Mouse (Mus musculus): ENCODE results near the gene Mrpl1. TPM values are rescaled to one million over a fixed set of nuclear protein-coding genes. Genes with fewer than 3 reads are reported as not detected.

Gene Mrpl1
- polyA plus RNA-seq, 1 experiment from 2014 or later: 10.9 TPM

DNA sequence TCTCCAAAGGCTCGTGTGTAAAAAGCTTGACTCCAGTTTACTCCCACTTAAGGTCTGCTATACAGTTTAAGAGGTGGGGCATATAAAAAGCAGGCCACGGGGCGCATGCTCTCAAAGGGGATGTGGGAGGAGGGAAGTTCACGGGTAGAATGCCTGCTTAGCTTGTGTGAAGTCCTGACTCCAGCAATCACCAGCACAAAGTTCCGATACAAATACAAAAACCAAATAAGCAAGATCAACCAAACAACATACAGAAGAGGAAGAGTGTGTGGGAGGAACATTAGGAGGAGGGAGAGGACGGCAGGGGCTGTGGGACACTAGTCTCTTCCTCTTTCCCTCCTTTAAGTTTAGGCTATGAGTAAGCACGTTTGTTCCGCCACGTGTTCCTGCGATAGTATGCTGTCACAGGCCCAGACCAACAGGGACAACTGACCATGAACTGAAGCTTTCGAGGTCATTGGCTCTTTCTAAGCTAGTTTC lies 32.4 kb upstream of the Mrpl1 start:
- H3K4me2 ChIP-seq (replicated peaks; ENCODE audit: low read depth, low read length): peak overlapping the region; percentile 43
- H3K9ac ChIP-seq (replicated peaks; ENCODE audit: low read depth): no peak overlapping the region
- TF ChIP-seq CTCF (IDR thresholded peaks at IDR 0.05) (no peak), EP300 (IDR thresholded peaks at IDR 0.05) (no peak)

DNA sequence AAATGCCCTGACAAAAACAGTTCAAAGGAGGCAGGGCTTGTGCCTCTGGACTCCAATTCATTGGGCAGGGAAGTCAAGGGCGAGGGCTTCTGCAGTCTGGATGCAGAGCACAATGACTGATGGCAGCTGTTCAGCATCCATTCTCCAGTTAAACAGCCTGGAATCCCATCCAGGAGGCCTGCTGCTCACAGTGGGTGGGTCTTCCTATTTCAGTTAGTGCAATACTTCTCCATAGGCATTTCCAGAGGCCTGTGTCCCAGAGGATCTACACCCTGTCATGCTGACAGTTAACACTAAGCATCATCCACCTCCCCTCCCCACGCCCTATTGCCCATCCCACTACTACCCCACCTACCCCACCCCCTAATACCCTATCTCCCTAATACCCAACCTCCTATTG lies 26.1 kb upstream of the Mrpl1 start:
- WGBS: 81% methylated on average over 2 of the region's 2 CpGs
- no peak for DNase-seq (ENCODE audit: low spot score)
- H3K27me3 ChIP-seq (replicated peaks; ENCODE audit: insufficient read depth, low read length): no peaks in the 10 kb centered on the region

More for the DNA sequence above, 32.4 kb upstream of the Mrpl1 start:
- DNase-seq (ENCODE audit: low spot score): peak; percentile 43
- H3K27me3 ChIP-seq (replicated peaks; ENCODE audit: insufficient read depth, low read length): no peaks in the 10 kb centered on the region
- 48% methylated on average over 11 of the region's 11 CpGs for WGBS
- no peaks in the 10 kb centered on the region for H3K36me3 ChIP-seq (ENCODE audit: insufficient read depth, low read length)
- peak overlapping the region; percentile 23; the same call in 1 of the 2 replicates for H3K4me3 ChIP-seq (ENCODE audit: low read depth, low read length)
- H3K27ac ChIP-seq (ENCODE audit: low read length): no peak overlapping the region
- H3K4me1 ChIP-seq (ENCODE audit: insufficient read depth, low read depth, low read length): no peaks in the 10 kb centered on the region
- ATAC-seq: peak; percentile 57
- H3K9me3 ChIP-seq (ENCODE audit: low read length): no peaks in the 10 kb centered on the region

DNA sequence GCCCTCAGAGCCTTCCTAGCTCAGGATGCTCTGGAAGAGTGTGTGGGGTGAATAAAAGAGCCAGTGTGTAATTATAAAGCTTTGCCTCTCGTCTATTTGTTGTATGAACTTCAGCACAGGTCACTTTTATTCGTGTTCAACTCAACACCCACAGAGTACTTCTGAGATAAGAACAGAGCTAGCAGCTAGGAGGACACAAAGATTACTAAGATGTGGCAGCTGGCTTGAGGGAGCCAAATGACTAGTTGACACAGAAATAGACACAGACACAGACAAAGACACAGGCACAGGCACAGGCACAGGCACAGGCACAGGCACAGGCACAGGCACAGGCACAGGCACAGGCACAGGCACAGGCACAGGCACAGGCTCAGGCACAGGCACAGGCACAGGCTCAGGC lies 25.3 kb upstream of the Mrpl1 start:
- Histone ChIP-seq H3K9me3 (ENCODE audit: low read length) (no peaks in the 10 kb centered on the region), H3K4me1 (ENCODE audit: insufficient read depth, low read depth, low read length) (no peaks in the 10 kb centered on the region), H3K4me2 (replicated peaks; ENCODE audit: low read depth, low read length) (no peak overlapping the region), H3K27me3 (replicated peaks; ENCODE audit: insufficient read depth, low read length) (no peaks in the 10 kb centered on the region), H3K4me3 (ENCODE audit: low read depth, low read length) (no peak overlapping the region), H3K9ac (replicated peaks; ENCODE audit: low read depth) (no peak overlapping the region), H3K27ac (ENCODE audit: low read length) (no peak overlapping the region), H3K36me3 (ENCODE audit: insufficient read depth, low read length) (no peaks in the 10 kb centered on the region)
- 31% methylated on average over 2 of the region's 2 CpGs for WGBS
- DNase-seq (ENCODE audit: low spot score) (no peak), ATAC-seq (no peak)
- TF ChIP-seq CTCF (IDR thresholded peaks at IDR 0.05) (no peak), EP300 (IDR thresholded peaks at IDR 0.05) (no peak)

More for the DNA sequence above, 26.1 kb upstream of the Mrpl1 start:
- no peak for ATAC-seq
- Histone ChIP-seq H3K9ac (replicated peaks; ENCODE audit: low read depth) (no peak overlapping the region), H3K36me3 (ENCODE audit: insufficient read depth, low read length) (no peaks in the 10 kb centered on the region), H3K4me1 (ENCODE audit: insufficient read depth, low read depth, low read length) (no peaks in the 10 kb centered on the region), H3K4me3 (ENCODE audit: low read depth, low read length) (no peak overlapping the region), H3K27ac (ENCODE audit: low read length) (no peak overlapping the region), H3K4me2 (replicated peaks; ENCODE audit: low read depth, low read length) (no peak overlapping the region), H3K9me3 (ENCODE audit: low read length) (no peaks in the 10 kb centered on the region)
- TF ChIP-seq CTCF (IDR thresholded peaks at IDR 0.05) (no peak), EP300 (IDR thresholded peaks at IDR 0.05) (no peak)

DNA sequence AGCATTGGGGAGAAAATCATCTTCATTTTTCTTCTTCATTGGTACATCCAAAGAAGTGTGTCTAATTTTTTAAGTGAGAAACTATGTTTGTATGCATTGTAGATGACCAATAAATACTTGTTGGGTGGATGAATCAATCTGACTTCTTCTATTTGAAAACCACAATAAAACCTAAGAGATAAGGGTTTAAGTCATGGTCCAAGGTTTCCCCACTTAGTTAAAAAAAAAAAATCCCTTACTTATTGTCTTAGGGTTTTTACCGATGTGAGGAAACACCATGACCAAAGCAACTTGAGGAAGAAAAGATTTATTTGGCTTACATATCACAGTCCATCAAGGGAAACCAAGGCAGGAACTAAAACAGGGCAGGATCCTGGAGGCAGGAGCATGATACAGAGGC lies 19.5 kb upstream of the Mrpl1 start:
- ATAC-seq: no peak
- WGBS: 97% methylated on average over 1 of the region's 1 CpGs
- no peak for DNase-seq (ENCODE audit: low spot score)
- no peaks in the 10 kb centered on the region for H3K4me1 ChIP-seq (ENCODE audit: insufficient read depth, low read depth, low read length)
- H3K36me3 ChIP-seq (ENCODE audit: insufficient read depth, low read length): no peaks in the 10 kb centered on the region
- no peak overlapping the region for H3K27ac ChIP-seq (ENCODE audit: low read length)
- H3K4me3 ChIP-seq (ENCODE audit: low read depth, low read length): no peak overlapping the region
- H3K27me3 ChIP-seq (replicated peaks; ENCODE audit: insufficient read depth, low read length): no peaks in the 10 kb centered on the region
- H3K4me2 ChIP-seq (replicated peaks; ENCODE audit: low read depth, low read length): no peak overlapping the region
- H3K9me3 ChIP-seq (ENCODE audit: low read length): no peaks in the 10 kb centered on the region
- TF ChIP-seq EP300 (IDR thresholded peaks at IDR 0.05) (no peak), CTCF (IDR thresholded peaks at IDR 0.05) (no peak)
- H3K9ac ChIP-seq (replicated peaks; ENCODE audit: low read depth): no peak overlapping the region

DNA sequence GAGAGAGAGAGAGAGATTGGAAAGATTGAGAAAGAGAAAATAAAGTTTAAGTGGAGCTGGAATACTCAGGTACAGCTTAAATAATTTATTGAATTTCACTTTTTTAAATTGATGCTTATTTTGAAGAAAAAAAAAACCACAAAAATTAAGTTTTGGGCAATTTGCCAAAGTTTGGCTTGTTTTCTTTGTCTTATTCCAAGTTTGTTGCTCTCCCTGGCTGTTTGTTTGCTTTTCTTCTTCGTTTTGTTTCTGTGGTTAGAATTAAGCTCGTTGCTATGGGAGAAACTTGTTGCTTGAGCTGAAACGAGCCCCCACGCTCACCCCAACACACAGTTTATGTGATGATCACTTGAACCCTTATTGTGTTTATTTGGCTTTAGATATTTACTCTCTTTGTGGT lies 18.0 kb upstream of the Mrpl1 start:
- Histone ChIP-seq H3K9ac (replicated peaks; ENCODE audit: low read depth) (no peak overlapping the region), H3K36me3 (ENCODE audit: insufficient read depth, low read length) (no peaks in the 10 kb centered on the region), H3K4me3 (ENCODE audit: low read depth, low read length) (no peak overlapping the region), H3K27ac (ENCODE audit: low read length) (no peak overlapping the region), H3K4me1 (ENCODE audit: insufficient read depth, low read depth, low read length) (no peaks in the 10 kb centered on the region), H3K27me3 (replicated peaks; ENCODE audit: insufficient read depth, low read length) (no peaks in the 10 kb centered on the region), H3K4me2 (replicated peaks; ENCODE audit: low read depth, low read length) (no peak overlapping the region), H3K9me3 (ENCODE audit: low read length) (no peaks in the 10 kb centered on the region)
- DNase-seq (ENCODE audit: low spot score) (no peak), ATAC-seq (no peak)
- WGBS: 26% methylated on average over 4 of the region's 4 CpGs
- TF ChIP-seq CTCF (IDR thresholded peaks at IDR 0.05): no peak
- no peak for TF ChIP-seq EP300 (IDR thresholded peaks at IDR 0.05)

DNA sequence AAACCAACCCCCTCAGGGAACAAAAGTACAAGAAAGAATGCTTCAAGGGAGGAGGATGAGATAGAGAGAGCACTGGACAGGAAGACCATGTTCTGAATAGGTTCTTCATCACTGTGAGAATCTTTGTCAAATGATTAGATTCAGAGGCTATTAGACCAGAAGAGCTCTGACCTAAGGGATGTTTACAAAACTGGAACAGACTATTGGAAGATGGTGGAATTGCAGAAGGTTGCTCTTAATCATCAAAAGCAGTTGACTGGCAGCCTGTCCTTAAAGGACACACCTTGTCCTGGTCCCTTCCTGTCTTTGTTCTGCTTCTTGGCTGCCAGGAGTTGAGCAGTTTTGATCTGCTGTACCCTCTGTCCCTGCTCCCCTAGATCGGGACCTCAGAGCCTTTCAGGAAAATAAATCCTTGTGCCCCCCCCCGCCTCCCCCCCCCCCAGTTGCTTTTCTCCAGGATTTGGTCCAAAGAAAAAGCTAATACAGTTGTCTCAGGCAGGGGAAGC lies 12.7 kb upstream of the Mrpl1 start:
- TF ChIP-seq CTCF (IDR thresholded peaks at IDR 0.05) (0 out of 2 replicates have a peak, but pooled peaks have one; percentile 20), EP300 (IDR thresholded peaks at IDR 0.05) (peak; percentile 64; the same call in 1 of the 2 replicates)
- H3K9ac ChIP-seq (replicated peaks; ENCODE audit: low read depth): no peak overlapping the region
- peak; percentile 74 for ATAC-seq
- no peaks in the 10 kb centered on the region for H3K27me3 ChIP-seq (replicated peaks; ENCODE audit: insufficient read depth, low read length)
- H3K36me3 ChIP-seq (ENCODE audit: insufficient read depth, low read length): no peaks in the 10 kb centered on the region
- no peak overlapping the region for H3K4me3 ChIP-seq (ENCODE audit: low read depth, low read length)
- no peak overlapping the region for H3K4me2 ChIP-seq (replicated peaks; ENCODE audit: low read depth, low read length)
- DNase-seq (ENCODE audit: low spot score): peak; percentile 37
- no peak overlapping the region for H3K27ac ChIP-seq (ENCODE audit: low read length)
- whole genome bisulfite sequencing: 34% methylated on average over 2 of the region's 2 CpGs
- no peaks in the 10 kb centered on the region for H3K4me1 ChIP-seq (ENCODE audit: insufficient read depth, low read depth, low read length)
- no peaks in the 10 kb centered on the region for H3K9me3 ChIP-seq (ENCODE audit: low read length)

DNA sequence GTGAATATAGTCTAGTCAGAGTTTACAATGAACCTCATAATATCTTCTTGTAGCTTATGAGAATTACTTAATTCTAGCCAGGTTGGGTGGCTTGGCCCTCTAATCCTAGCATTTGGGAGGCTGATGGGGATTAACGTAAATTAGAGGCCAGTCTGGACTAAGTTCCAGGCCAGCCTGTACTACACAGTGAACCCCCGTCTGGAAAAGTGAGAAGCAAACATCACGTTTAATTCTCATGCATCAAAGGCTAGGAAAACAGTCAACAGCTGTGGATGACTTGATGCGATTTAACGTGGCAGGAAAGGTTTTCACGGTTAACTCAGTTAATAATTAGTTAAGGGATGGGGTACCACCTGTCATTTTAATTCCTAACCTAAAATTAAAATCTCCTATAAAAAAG lies 11.0 kb upstream of the Mrpl1 start:
- Histone ChIP-seq H3K9me3 (ENCODE audit: low read length) (no peaks in the 10 kb centered on the region), H3K27me3 (replicated peaks; ENCODE audit: insufficient read depth, low read length) (no peaks in the 10 kb centered on the region), H3K4me1 (ENCODE audit: insufficient read depth, low read depth, low read length) (no peaks in the 10 kb centered on the region), H3K9ac (replicated peaks; ENCODE audit: low read depth) (no peak overlapping the region), H3K4me2 (replicated peaks; ENCODE audit: low read depth, low read length) (no peak overlapping the region), H3K27ac (ENCODE audit: low read length) (no peak overlapping the region), H3K4me3 (ENCODE audit: low read depth, low read length) (no peak overlapping the region), H3K36me3 (ENCODE audit: insufficient read depth, low read length) (no peaks in the 10 kb centered on the region)
- TF ChIP-seq CTCF (IDR thresholded peaks at IDR 0.05): no peak
- no peak for TF ChIP-seq EP300 (IDR thresholded peaks at IDR 0.05)
- WGBS: 75% methylated on average over 6 of the region's 6 CpGs
- DNase-seq (ENCODE audit: low spot score) (no peak), ATAC-seq (no peak)
